Mouse (Mus musculus) lung, postnatal 0 days (tissue): ENCODE measurements around the gene Prokr2.

Experiments
- CTCF ChIP-seq: IDR thresholded peaks from 2 replicates; pipeline ENCODE4 v1.5.1; 2016; ENCODE audit warnings: antibody characterized with exemption, mild to moderate bottlenecking
- EP300 ChIP-seq: IDR thresholded peaks from 2 replicates; pipeline ENCODE4 v1.6.1; 2016; ENCODE audit warnings: antibody characterized with exemption, mild to moderate bottlenecking, control low read depth

DNA sequence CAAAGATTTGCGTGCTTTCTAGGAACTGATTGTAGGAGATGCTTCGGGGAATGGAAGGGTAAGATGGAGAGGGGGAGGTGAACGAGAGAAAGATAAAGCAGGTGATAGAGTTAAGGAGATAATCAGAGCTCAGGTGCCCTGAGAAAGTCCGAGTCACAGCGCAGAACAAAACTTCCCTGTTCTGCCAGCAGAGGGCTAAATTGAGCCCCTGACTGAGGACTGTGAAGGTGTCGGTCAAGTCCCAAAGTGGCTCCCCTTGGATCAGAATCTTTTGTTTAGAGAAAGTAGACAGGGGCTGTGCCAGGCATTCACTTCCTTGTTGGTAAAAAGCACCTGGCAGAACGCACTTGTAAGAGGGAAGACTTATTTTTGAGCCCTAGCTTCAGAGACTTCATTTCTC lies 4.3 kb upstream of the Prokr2 start:
- TF ChIP-seq CTCF (peak; percentile 69), EP300 (no peak)
